Mouse (Mus musculus) liver, adult 2 months (tissue): ENCODE measurements at regions not wholly inside any gene's neighbourhood (a gene's known extent, or its start where the extent isn't known, plus 50 kb on each side); places are given as distances from the start of the nearest gene placed in this dataset.

Experiments used
- CTCF ChIP-seq: fragments of 200-500 bp; IDR thresholded peaks from 2 replicates; pipeline ENCODE4 v1.5.1; 2011; ENCODE audit warnings: low read depth, low read length, control low read depth
- POLR2A ChIP-seq: fragments of 200-500 bp; IDR thresholded peaks from 2 replicates; pipeline ENCODE4 v1.6.1; 2011; ENCODE audit warnings: low read length, control low read depth; ENCODE audit not compliant: insufficient read depth; ENCODE audit errors: extremely low read depth

DNA sequence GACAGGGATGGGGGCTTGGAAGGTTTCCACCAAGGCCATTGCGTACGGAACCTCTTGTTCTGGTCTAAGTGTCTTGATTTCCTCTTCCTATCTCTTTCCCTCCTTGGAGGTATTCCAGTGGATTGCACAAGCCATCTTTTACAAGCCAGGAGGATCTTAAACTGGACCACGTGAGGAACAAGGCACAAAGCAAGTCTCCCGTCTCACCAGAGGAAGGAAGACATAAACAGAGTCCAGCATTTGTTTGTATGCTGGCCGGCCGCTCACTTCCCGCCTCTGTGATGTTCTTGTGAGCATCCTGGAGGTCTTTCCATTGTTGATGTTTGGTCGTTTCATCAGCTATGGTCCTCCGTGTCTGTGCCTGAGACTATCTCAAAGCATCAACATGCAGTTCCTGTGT, 148.8 kb downstream of the Etnk1 start:
- TF ChIP-seq POLR2A: no peak
- no peak for TF ChIP-seq CTCF
